Mouse (Mus musculus) olfactory bulb, adult 2 months (tissue): Measurements from ENCODE around the gene Fbrs.
"Not testable (repeated sequence)": the region's sequence is repeated elsewhere in the genome, so short reads cannot be mapped to it uniquely, and the experiment has no call there.

Source experiments
- CTCF ChIP-seq: fragments of 200-500 bp; IDR thresholded peaks from 2 replicates; pipeline ENCODE4 v1.5.1; 2012; ENCODE audit warnings: low read depth, mild to moderate bottlenecking, low read length, moderate library complexity; ENCODE audit not compliant: insufficient read depth
- POLR2A ChIP-seq: fragments of 200-500 bp; IDR thresholded peaks from 2 replicates; pipeline ENCODE4 v1.6.1; 2012; ENCODE audit warnings: mild to moderate bottlenecking, low read depth, low read length, moderate library complexity; ENCODE audit not compliant: insufficient read depth

DNA sequence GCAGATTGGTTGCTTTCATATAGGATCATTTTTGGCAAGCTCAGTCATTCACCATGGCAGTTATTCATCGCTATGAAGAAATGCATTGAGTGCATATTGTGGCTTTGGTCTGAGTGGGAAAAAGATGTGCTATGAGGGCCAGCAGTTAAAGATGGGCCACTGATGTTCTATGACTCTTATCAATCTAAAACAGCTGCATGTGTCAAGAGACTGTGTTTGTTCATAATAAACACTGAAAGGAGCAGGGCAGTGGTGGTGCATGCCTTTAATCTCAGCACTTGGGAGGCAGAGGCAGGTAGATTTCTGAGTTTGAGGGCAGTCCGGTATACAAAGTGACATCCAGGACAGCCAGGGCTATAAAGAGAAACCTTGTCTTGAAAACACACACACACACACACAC is 13.3 kb upstream of the Fbrs start:
- not testable (repeated sequence) for TF ChIP-seq CTCF, POLR2A
